Mouse (Mus musculus) limb, embryonic 10.5 days (tissue): ENCODE results near the gene Dnmt3b. TPM values are rescaled to one million over a fixed set of nuclear protein-coding genes. Genes with fewer than 3 reads are reported as not detected.
A peak's percentile ranks its signal among the peaks of the same experiment; 100 is the strongest.
"Not testable (repeated sequence)": the region's sequence is repeated elsewhere in the genome, so short reads cannot be mapped to it uniquely, and the experiment has no call there.

Source experiments
- DNase-seq: peaks from one replicate; pipeline ENCODE4 v3.0.0-alpha.2; 2017; ENCODE audit warnings: low spot score
- H3K27ac ChIP-seq: fragments of 300-500 bp; sonication (generic); 2 replicates; pipeline ENCODE4 v1.5.1; 2016; ENCODE audit warnings: mild to moderate bottlenecking
- H3K27me3 ChIP-seq: fragments of 300-500 bp; sonication (generic); 2 replicates; pipeline ENCODE4 v1.6.1; 2016; ENCODE audit warnings: low read depth, mild to moderate bottlenecking; ENCODE audit not compliant: poor library complexity, severe bottlenecking
- H3K36me3 ChIP-seq: fragments of 300-500 bp; sonication (generic); 2 replicates; pipeline ENCODE4 v1.6.1; 2016; ENCODE audit warnings: mild to moderate bottlenecking, moderate library complexity
- H3K4me1 ChIP-seq: fragments of 300-500 bp; sonication (generic); 2 replicates; pipeline ENCODE4 v1.6.1; 2016
- H3K4me3 ChIP-seq: fragments of 300-500 bp; sonication (generic); 2 replicates; pipeline ENCODE4 v1.5.1; 2016; ENCODE audit warnings: mild to moderate bottlenecking, moderate library complexity
- H3K9me3 ChIP-seq: fragments of 300-500 bp; sonication (generic); replicated peaks from 2 replicates; pipeline ENCODE4 v1.6.1; 2016; ENCODE audit warnings: mild to moderate bottlenecking
- WGBS: fragments of 180-500 bp; shearing (Covaris S2); methylation state at CpG from one replicate; pipeline ENCODE4 v1.1.7; 2016; 5-methylcytosine and 5-hydroxymethylcytosine counted together
- polyA plus RNA-seq: library from polyadenylated mRNA; unstranded; fragments of >200 nt; fragmentation: Nextera tagmentation; extraction: Ambion mirVana; gene quantifications from 2 replicates; pipeline ENCODE4 v1.2.1, GENCODE M21; 2016

Dnmt3b gene
- polyA plus RNA-seq, 1 experiment from 2014 or later = 26.2 TPM

GRCm38 (mm10) chr2:153693413-153693812 lies 44.2 kb downstream of the Dnmt3b start:
- not testable (repeated sequence) for H3K27ac ChIP-seq, H3K4me3 ChIP-seq, H3K4me1 ChIP-seq, DNase-seq, H3K36me3 ChIP-seq, H3K27me3 ChIP-seq, H3K9me3 ChIP-seq
- WGBS = 88% methylated on average over 7 of the region's 7 CpGs

- H3K4me1 ChIP-seq = no peaks in the 10 kb centered on the region
- H3K9me3 ChIP-seq = no peaks in the 10 kb centered on the region
- WGBS = 64% methylated on average over 19 of the region's 19 CpGs
- H3K36me3 ChIP-seq = no peaks in the 10 kb centered on the region
- H3K4me3 ChIP-seq = no peak overlapping the region
- no peaks in the 10 kb centered on the region for H3K27me3 ChIP-seq
- no peak overlapping the region for H3K27ac ChIP-seq
- DNase-seq = peak; percentile 60
Measured at GRCm38 (mm10) chr2:153694462-153695085, 45.3 kb downstream of the Dnmt3b start.

GRCm38 (mm10) chr2:153696352-153696751 lies 47.1 kb downstream of the Dnmt3b start, which contains the start of gene Dnmt3c:
Dnmt3c (plus strand) TSS chr2:153696652.
- no peaks in the 10 kb centered on the region for H3K36me3 ChIP-seq
- no peaks in the 10 kb centered on the region for H3K9me3 ChIP-seq
- H3K27ac ChIP-seq = no peak within 1 kb of the TSS
- no peak within 1 kb of the TSS for H3K4me3 ChIP-seq
- H3K27me3 ChIP-seq = no peaks in the 10 kb centered on the region
- DNase-seq = no peak
- H3K4me1 ChIP-seq = no peaks in the 10 kb centered on the region

GRCm38 (mm10) chr2:153703389-153703788 lies 54.1 kb downstream of the Dnmt3b start:
- H3K36me3 ChIP-seq = no peaks in the 10 kb centered on the region
- no peak overlapping the region for H3K4me3 ChIP-seq
- peaks cover 15% of the 10 kb centered on the region for H3K4me1 ChIP-seq
- no peak overlapping the region for H3K27ac ChIP-seq
- no peaks in the 10 kb centered on the region for H3K27me3 ChIP-seq
- WGBS = 43% methylated on average over 6 of the region's 6 CpGs
- no peaks in the 10 kb centered on the region for H3K9me3 ChIP-seq
- no peak for DNase-seq

GRCm38 (mm10) chr2:153710701-153711330 lies 61.6 kb downstream of the Dnmt3b start:
- no peaks in the 10 kb centered on the region for H3K36me3 ChIP-seq
- WGBS = 53% methylated on average over 8 of the region's 8 CpGs
- no peaks in the 10 kb centered on the region for H3K27me3 ChIP-seq
- H3K4me3 ChIP-seq = no peak overlapping the region
- peak; percentile 34 for DNase-seq
- no peak overlapping the region for H3K27ac ChIP-seq
- peaks cover 5% of the 10 kb centered on the region; the same call in 1 of the 2 replicates for H3K4me1 ChIP-seq
- no peaks in the 10 kb centered on the region for H3K9me3 ChIP-seq

GRCm38 (mm10) chr2:153712646-153713091 lies 63.4 kb downstream of the Dnmt3b start:
- Histone ChIP-seq H3K4me3 (no peak overlapping the region), H3K4me1 (no peaks in the 10 kb centered on the region), H3K27me3 (no peaks in the 10 kb centered on the region), H3K36me3 (no peaks in the 10 kb centered on the region), H3K9me3 (no peaks in the 10 kb centered on the region), H3K27ac (no peak overlapping the region)
- 63% methylated on average over 3 of the region's 3 CpGs for WGBS
- DNase-seq = no peak

- no peaks in the 10 kb centered on the region for H3K36me3 ChIP-seq
- H3K4me3 ChIP-seq = no peak overlapping the region
- no peaks in the 10 kb centered on the region for H3K27me3 ChIP-seq
- no peaks in the 10 kb centered on the region for H3K9me3 ChIP-seq
- 68% methylated on average over 4 of the region's 4 CpGs for WGBS
- no peak for DNase-seq
- H3K27ac ChIP-seq = no peak overlapping the region
- no peaks in the 10 kb centered on the region for H3K4me1 ChIP-seq
Measured at GRCm38 (mm10) chr2:153713227-153713626, 64.0 kb downstream of the Dnmt3b start.

- not testable (repeated sequence) for H3K36me3 ChIP-seq, H3K27ac ChIP-seq, H3K27me3 ChIP-seq, H3K9me3 ChIP-seq, H3K4me1 ChIP-seq, DNase-seq, H3K4me3 ChIP-seq
- 79% methylated on average over 3 of the region's 3 CpGs for WGBS
Measured at GRCm38 (mm10) chr2:153717861-153718260, 68.6 kb downstream of the Dnmt3b start.

- Histone ChIP-seq H3K4me1 (no peaks in the 10 kb centered on the region), H3K27me3 (no peaks in the 10 kb centered on the region), H3K4me3 (no peak overlapping the region), H3K9me3 (no peaks in the 10 kb centered on the region), H3K27ac (no peak overlapping the region), H3K36me3 (no peaks in the 10 kb centered on the region)
- no peak for DNase-seq
- 74% methylated on average over 1 of the region's 1 CpGs for WGBS
Measured at GRCm38 (mm10) chr2:153723098-153723497, 73.8 kb downstream of the Dnmt3b start.

GRCm38 (mm10) chr2:153724424-153724823 lies 75.2 kb downstream of the Dnmt3b start:
- 96% methylated on average over 2 of the region's 2 CpGs for WGBS
- Histone ChIP-seq H3K27me3 (no peaks in the 10 kb centered on the region), H3K36me3 (no peaks in the 10 kb centered on the region), H3K9me3 (no peaks in the 10 kb centered on the region), H3K27ac (no peak overlapping the region), H3K4me3 (no peak overlapping the region), H3K4me1 (no peaks in the 10 kb centered on the region)
- no peak for DNase-seq

- no peaks in the 10 kb centered on the region for H3K36me3 ChIP-seq
- no peak overlapping the region for H3K4me3 ChIP-seq
- H3K27ac ChIP-seq = no peak overlapping the region
- no peaks in the 10 kb centered on the region for H3K4me1 ChIP-seq
- H3K9me3 ChIP-seq = no peaks in the 10 kb centered on the region
- DNase-seq = no peak
- H3K27me3 ChIP-seq = no peaks in the 10 kb centered on the region
- 89% methylated on average over 2 of the region's 2 CpGs for WGBS
Measured at GRCm38 (mm10) chr2:153724871-153725270, 75.6 kb downstream of the Dnmt3b start.

GRCm38 (mm10) chr2:153725291-153725690 lies 76.0 kb downstream of the Dnmt3b start:
- Histone ChIP-seq H3K4me1 (no peaks in the 10 kb centered on the region), H3K4me3 (no peak overlapping the region), H3K36me3 (no peaks in the 10 kb centered on the region), H3K27ac (no peak overlapping the region), H3K9me3 (no peaks in the 10 kb centered on the region), H3K27me3 (no peaks in the 10 kb centered on the region)
- DNase-seq = no peak
- 94% methylated on average over 4 of the region's 4 CpGs for WGBS

- H3K9me3 ChIP-seq = no peaks in the 10 kb centered on the region
- no peak for DNase-seq
- no peak overlapping the region for H3K27ac ChIP-seq
- no peak overlapping the region for H3K4me3 ChIP-seq
- H3K4me1 ChIP-seq = no peaks in the 10 kb centered on the region
- 86% methylated on average over 4 of the region's 4 CpGs for WGBS
- H3K36me3 ChIP-seq = no peaks in the 10 kb centered on the region
- H3K27me3 ChIP-seq = no peaks in the 10 kb centered on the region
Measured at GRCm38 (mm10) chr2:153734033-153734432, 84.8 kb downstream of the Dnmt3b start.
